Mouse (Mus musculus) neural tube, embryonic 10.5 days (tissue): ENCODE results near the gene Ttc26.
"Not testable (repeated sequence)": the region's sequence is repeated elsewhere in the genome, so short reads cannot be mapped to it uniquely, and the experiment has no call there.

Source experiments
- DNase-seq: peaks from one replicate; pipeline ENCODE4 v3.0.0-alpha.2; 2017; ENCODE audit warnings: low spot score; ENCODE audit errors: extremely low spot score

Gene Ttc26

DNA sequence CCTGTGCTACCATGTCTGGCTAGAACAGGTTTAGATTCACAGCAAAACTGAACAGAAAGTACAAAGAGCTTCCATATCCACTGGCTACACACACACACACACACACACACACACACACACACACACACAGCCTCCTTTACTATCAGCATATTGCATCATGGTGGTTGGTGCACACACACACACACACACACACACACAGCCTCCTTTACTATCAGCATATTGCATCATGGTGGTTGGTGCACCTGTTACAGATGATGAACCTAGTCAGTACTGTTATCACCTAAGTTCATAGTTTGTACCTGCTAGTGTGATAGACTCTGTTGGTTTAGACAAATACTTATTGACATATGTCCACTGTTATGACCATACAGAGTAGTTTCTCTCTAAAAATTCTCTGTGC is 75.2 kb downstream of the Ttc26 start:
- DNase-seq = not testable (repeated sequence)

DNA sequence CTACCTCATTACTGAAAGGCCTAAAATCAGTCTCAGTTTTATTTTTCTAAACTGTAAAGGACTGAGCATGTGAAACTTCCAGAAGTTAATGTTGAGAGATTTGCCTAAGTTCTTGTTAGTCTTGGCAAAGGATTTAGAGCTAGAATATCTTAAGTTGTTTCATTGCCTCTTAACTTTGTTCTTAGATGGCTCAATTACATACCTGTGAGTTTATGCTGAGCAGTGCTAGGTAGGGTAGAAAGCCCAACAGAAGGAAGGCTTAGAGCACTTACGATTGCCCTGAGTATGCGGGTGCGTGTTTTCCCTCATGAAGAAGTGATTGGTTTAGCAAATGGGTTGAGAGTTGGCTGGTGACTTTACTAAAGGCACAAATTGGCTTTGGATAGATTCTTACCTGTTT is 76.8 kb downstream of the Ttc26 start:
- no peak for DNase-seq

DNA sequence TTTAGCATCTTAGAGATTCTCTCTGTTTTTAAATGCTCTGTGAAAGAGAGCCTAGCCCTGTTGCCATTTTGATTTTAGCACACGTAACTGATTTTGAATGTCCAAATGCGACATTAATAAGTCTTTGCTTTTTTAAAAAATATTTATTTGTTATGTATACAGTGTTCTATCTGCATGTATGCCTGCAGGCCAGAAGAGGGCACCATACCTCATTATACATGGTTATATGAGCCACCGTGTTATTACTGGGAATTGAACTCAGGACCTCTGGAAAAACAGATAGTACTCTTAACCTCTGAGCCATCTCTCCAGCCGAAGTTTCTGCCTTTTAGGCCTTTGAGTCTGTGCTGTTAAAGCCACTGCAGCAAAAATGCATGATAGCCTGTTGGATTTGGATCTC is 88.3 kb downstream of the Ttc26 start:
- no peak for DNase-seq
